Mouse (Mus musculus) midbrain, embryonic 16.5 days (tissue): ENCODE results near the gene Slc24a2. TPM values are rescaled to one million over a fixed set of nuclear protein-coding genes. Genes with fewer than 3 reads are reported as not detected.

Experiments used
- ATAC-seq: fragments of 200-750 bp; cut with Nextera tagmentation; 2 replicates; pipeline ENCODE4 v1.8.0; 2017; ENCODE audit warnings: moderate TSS enrichment
- H3K27ac ChIP-seq: fragments of 300-500 bp; sonication (generic); 2 replicates; pipeline ENCODE4 v1.5.1; 2014; ENCODE audit warnings: mild to moderate bottlenecking, low read length, mixed read lengths
- H3K27me3 ChIP-seq: fragments of 300-500 bp; sonication (generic); 2 replicates; pipeline ENCODE4 v1.6.1; 2014; ENCODE audit warnings: low read depth, low read length, mixed read lengths; ENCODE audit not compliant: control insufficient read depth, insufficient read depth
- H3K36me3 ChIP-seq: fragments of 300-500 bp; sonication (generic); 2 replicates; pipeline ENCODE4 v1.6.1; 2014; ENCODE audit warnings: mild to moderate bottlenecking, low read length, moderate library complexity, mixed read lengths; ENCODE audit not compliant: control insufficient read depth, insufficient read depth
- H3K4me1 ChIP-seq: fragments of 300-500 bp; sonication (generic); 2 replicates; pipeline ENCODE4 v1.6.1; 2014; ENCODE audit warnings: mild to moderate bottlenecking, low read length, mixed read lengths; ENCODE audit not compliant: control insufficient read depth, insufficient read depth
- H3K4me2 ChIP-seq: fragments of 300-500 bp; sonication (generic); 2 replicates; pipeline ENCODE4 v1.6.1; 2014; ENCODE audit warnings: mild to moderate bottlenecking, low read length, mixed read lengths
- H3K4me3 ChIP-seq: fragments of 300-500 bp; sonication (generic); 2 replicates; pipeline ENCODE4 v1.5.1; 2014; ENCODE audit warnings: low read depth, mild to moderate bottlenecking, low read length, moderate library complexity, mixed read lengths
- H3K9ac ChIP-seq: fragments of 300-500 bp; sonication (generic); 2 replicates; pipeline ENCODE4 v1.6.1; 2014; ENCODE audit warnings: low read depth, low read length, mixed read lengths
- H3K9me3 ChIP-seq: fragments of 300-500 bp; sonication (generic); replicated peaks from 2 replicates; pipeline ENCODE4 v1.6.1; 2014; ENCODE audit warnings: mild to moderate bottlenecking, low read length, mixed read lengths; ENCODE audit not compliant: control insufficient read depth, poor library complexity, severe bottlenecking
- WGBS: fragments of 180-500 bp; shearing (Covaris S2); extraction: QIAGEN DNeasy Blood & Tissue Kit; methylation state at CpG from one replicate; pipeline ENCODE4 v1.1.7; 2014; 5-methylcytosine and 5-hydroxymethylcytosine counted together
- polyA plus RNA-seq: library from polyadenylated mRNA; unstranded; fragments of >200 nt; fragmentation: Nextera tagmentation; extraction: Ambion mirVana; gene quantifications from 2 replicates; pipeline ENCODE4 v1.2.1, GENCODE M21; 2015

Gene Slc24a2
- polyA plus RNA-seq, 1 experiment from 2014 or later: 4.5 TPM

DNA sequence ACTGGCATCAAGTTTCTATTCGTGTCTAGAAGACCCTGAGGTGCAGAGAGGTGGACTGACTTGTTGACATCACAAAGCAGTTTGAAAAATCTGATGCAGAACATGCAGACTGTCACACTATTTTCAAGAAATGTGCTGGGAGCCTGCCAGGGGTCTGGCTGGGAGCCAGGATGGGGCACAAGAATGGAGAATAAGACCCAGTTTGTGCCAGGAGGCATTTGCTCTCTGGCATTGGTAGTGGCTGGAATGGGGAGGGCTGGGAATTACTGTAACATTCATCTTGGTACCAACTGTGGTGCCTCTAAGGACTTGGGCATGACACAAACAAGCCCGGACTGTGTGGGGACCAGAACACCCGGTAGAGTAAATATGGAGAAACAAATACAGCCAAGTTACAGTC, 89.4 kb downstream of the Slc24a2 start:
- no peaks in the 10 kb centered on the region for H3K9me3 ChIP-seq
- 63% methylated on average over 3 of the region's 3 CpGs for WGBS
- H3K4me2 ChIP-seq: no peak overlapping the region
- no peak for ATAC-seq
- H3K4me3 ChIP-seq: no peak overlapping the region
- 0 out of 2 replicates have a peak, but pooled peaks cover 3% of the 10 kb centered on the region for H3K4me1 ChIP-seq
- no peak overlapping the region for H3K27ac ChIP-seq
- H3K9ac ChIP-seq: no peak overlapping the region
- H3K36me3 ChIP-seq: no peaks in the 10 kb centered on the region
- H3K27me3 ChIP-seq: no peaks in the 10 kb centered on the region

DNA sequence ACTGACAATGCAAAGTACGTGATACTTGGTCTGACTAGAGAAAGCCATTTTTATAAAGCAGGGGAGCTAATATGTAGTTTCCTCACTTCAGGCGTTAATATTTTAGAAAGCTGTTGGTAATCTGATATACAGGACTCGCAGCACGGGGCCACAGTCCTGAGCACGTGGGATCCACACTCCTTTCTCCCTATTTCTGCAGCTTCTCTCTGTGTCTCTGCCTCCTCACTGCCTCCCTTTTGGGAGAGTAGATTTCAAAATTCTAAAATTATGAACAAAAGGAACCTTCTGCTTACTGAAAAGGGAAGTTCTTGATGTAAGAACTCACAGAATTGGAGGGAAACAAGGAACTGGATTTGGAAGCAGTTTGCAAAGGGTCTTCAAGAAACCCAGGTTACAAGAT, 97.8 kb downstream of the Slc24a2 start:
- H3K9ac ChIP-seq: no peak overlapping the region
- 85% methylated on average over 5 of the region's 5 CpGs for WGBS
- H3K4me1 ChIP-seq: no peaks in the 10 kb centered on the region
- H3K9me3 ChIP-seq: no peaks in the 10 kb centered on the region
- ATAC-seq: no peak
- no peak overlapping the region for H3K4me3 ChIP-seq
- H3K36me3 ChIP-seq: no peaks in the 10 kb centered on the region
- no peak overlapping the region for H3K4me2 ChIP-seq
- H3K27ac ChIP-seq: no peak overlapping the region
- H3K27me3 ChIP-seq: no peaks in the 10 kb centered on the region

DNA sequence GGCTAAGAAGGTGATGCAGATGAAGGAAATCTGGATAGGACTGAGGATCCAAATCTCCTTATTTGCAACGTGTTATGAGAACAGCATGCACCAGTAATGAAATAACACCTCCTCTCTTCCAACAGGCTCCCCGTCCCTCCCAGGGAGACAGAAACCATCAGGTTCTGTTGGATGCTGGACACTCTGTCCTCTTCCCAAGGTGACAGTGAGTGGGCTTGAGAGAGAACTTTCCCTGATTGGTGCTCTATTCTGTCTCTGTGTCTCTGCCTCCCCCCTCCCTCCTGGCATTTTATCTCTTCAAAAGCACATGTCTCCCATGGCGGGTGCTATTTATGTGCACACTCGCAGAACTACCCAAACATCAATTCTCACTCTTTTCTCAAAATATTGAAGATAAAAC, 103.5 kb downstream of the Slc24a2 start:
- Histone ChIP-seq H3K4me1 (no peaks in the 10 kb centered on the region), H3K4me2 (no peak overlapping the region), H3K9me3 (no peaks in the 10 kb centered on the region), H3K27ac (no peak overlapping the region), H3K36me3 (no peaks in the 10 kb centered on the region), H3K27me3 (no peaks in the 10 kb centered on the region), H3K4me3 (no peak overlapping the region), H3K9ac (no peak overlapping the region)
- WGBS: 65% methylated on average over 4 of the region's 4 CpGs
- ATAC-seq: no peak

DNA sequence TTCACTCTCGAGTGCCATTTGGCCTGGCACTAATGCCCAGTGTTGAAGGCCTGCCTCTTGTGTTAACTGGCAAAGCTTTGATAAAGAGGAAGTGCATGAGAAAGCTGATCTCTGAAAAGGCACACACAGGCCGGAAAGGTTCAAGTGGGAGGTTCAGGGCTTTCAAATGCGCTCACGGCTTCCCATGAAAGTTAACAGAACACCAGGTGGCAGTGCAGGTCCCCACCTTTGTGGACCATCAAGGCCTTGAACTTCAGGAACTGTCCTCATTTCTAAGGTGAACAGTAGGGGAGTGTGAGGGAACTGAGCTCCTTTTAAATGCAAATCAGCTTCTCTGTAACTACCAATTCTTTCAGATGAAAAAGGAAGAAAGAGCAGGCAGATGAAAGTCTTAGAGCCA, 110.5 kb downstream of the Slc24a2 start:
- H3K4me2 ChIP-seq: no peak overlapping the region
- H3K4me3 ChIP-seq: no peak overlapping the region
- no peaks in the 10 kb centered on the region for H3K36me3 ChIP-seq
- H3K27ac ChIP-seq: no peak overlapping the region
- 0 out of 2 replicates have a peak, but pooled peaks have one; percentile 56 for ATAC-seq
- no peak overlapping the region for H3K9ac ChIP-seq
- H3K9me3 ChIP-seq: no peaks in the 10 kb centered on the region
- WGBS: 41% methylated on average over 4 of the region's 4 CpGs
- H3K4me1 ChIP-seq: no peaks in the 10 kb centered on the region; the same call in 1 of the 2 replicates
- no peaks in the 10 kb centered on the region for H3K27me3 ChIP-seq

DNA sequence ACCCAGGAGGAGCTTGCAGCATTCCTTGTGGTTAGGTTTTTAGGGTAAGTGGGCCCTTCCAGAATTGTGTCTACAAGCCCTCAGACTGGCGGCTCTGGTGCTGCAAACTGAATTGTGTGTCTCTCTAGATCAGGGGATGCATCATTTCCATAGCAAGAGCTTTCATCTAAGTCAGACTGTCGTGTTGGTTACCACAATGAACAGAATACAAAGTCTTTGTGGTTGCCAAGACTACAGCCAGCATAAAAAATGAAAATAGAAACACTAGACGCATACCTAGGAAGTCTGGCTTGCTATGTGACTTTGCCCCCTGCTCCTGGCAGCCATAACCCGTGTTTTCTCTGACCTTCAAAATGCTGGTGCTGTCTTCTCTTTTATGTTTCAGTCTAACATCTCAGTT, 114.6 kb downstream of the Slc24a2 start:
- no peak overlapping the region for H3K9ac ChIP-seq
- no peaks in the 10 kb centered on the region; the same call in 1 of the 2 replicates for H3K4me1 ChIP-seq
- ATAC-seq: no peak
- H3K4me3 ChIP-seq: no peak overlapping the region
- H3K27me3 ChIP-seq: no peaks in the 10 kb centered on the region
- 0 out of 2 replicates have a peak overlapping the region, but pooled peaks have one; percentile 17 for H3K27ac ChIP-seq
- H3K36me3 ChIP-seq: no peaks in the 10 kb centered on the region
- no peaks in the 10 kb centered on the region for H3K9me3 ChIP-seq
- no peak overlapping the region for H3K4me2 ChIP-seq
- WGBS: 31% methylated on average over 4 of the region's 4 CpGs

DNA sequence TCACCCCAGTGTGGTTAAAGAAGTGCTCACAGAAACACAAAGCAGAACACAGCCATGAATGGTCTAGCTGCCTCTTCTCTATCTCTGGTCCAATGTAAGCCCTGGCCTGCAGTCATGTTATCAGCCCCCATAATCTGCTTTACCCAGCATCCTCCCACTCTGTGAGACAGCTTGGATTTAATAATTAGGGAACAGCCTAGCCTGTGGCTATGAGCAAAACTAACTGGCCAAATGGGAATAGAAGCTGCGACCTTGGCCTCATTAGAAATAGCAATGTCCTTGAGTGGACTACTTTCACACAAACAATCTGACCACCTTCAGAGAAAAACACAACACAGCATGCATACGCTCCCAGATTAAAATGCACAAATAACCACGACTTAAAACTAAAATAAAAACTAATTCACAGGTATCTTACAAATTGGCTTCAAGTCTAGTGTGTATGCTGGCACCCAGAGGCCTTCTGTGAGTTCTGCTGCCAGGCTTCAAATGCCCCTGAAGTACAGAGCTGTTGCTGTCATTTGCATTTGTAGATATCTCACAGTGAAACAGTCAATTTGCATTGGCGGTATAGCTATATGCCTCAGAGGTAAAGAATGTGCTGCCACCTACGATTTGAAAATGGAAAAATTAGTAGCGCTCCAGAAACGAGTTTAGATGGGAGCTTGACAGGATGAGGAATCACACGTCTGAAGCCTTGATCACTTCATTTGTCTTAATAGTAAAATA, 120.8 kb downstream of the Slc24a2 start:
- Histone ChIP-seq H3K4me3 (no peak overlapping the region), H3K9me3 (no peaks in the 10 kb centered on the region), H3K4me2 (no peak overlapping the region), H3K4me1 (no peaks in the 10 kb centered on the region), H3K9ac (no peak overlapping the region), H3K27ac (no peak overlapping the region), H3K27me3 (no peaks in the 10 kb centered on the region), H3K36me3 (no peaks in the 10 kb centered on the region)
- WGBS: 77% methylated on average over 8 of the region's 8 CpGs
- peak; percentile 64; the same call in 1 of the 2 replicates for ATAC-seq

GRCm38 (mm10) chr4:87100936-87101335, 129.3 kb downstream of the Slc24a2 start:
- Histone ChIP-seq H3K9ac (no peak overlapping the region), H3K27me3 (no peaks in the 10 kb centered on the region), H3K36me3 (no peaks in the 10 kb centered on the region), H3K9me3 (no peaks in the 10 kb centered on the region), H3K4me2 (no peak overlapping the region), H3K4me1 (no peaks in the 10 kb centered on the region), H3K4me3 (no peak overlapping the region), H3K27ac (no peak overlapping the region)
- 88% methylated on average over 5 of the region's 5 CpGs for WGBS
- no peak; the same call in 1 of the 2 replicates for ATAC-seq

DNA sequence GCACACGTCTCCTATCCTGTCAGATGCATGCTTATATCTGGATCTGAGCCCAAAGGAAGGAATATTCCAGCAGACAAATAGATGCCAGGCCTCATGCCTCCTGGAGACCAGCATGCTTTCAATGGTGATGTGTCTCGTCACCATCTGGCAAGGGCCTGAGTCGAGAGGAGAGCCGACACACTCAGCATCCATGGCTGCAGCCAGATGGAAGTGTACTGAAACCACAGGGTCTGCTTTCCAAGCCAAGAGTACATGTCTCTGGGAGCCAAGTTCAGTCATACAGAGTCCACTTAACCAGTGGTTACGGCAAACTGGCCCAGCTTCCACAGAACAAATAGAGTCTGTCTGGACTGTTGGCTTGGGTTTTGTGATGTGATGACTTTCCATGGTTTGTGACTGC, 134.1 kb downstream of the Slc24a2 start:
- Histone ChIP-seq H3K9me3 (no peaks in the 10 kb centered on the region), H3K36me3 (no peaks in the 10 kb centered on the region), H3K4me2 (no peak overlapping the region), H3K27ac (no peak overlapping the region), H3K27me3 (no peaks in the 10 kb centered on the region), H3K9ac (no peak overlapping the region), H3K4me1 (no peaks in the 10 kb centered on the region), H3K4me3 (no peak overlapping the region)
- WGBS: 77% methylated on average over 5 of the region's 5 CpGs
- ATAC-seq: no peak; the same call in 1 of the 2 replicates

DNA sequence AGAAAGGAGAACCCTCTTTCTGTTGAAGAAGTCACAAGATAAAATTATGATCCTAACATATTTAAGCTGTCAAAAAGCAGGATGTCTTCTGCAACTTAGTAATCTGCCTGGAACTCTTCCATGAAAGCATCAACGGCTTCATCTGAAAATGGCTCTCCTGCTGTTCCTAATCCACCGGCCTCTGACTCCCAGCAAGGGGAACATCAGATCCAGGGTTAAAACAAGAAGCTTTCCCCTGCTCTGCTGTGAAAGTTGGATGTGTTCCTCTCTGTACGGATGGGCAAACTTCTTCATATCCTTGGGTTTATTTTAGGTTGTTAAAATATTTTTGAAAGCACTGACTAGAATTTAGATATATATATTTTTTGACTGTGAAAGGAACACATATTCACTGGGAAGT, 136.7 kb downstream of the Slc24a2 start:
- H3K9me3 ChIP-seq: no peaks in the 10 kb centered on the region
- H3K36me3 ChIP-seq: no peaks in the 10 kb centered on the region
- no peak overlapping the region for H3K4me3 ChIP-seq
- no peak overlapping the region for H3K4me2 ChIP-seq
- H3K9ac ChIP-seq: no peak overlapping the region
- no peak overlapping the region for H3K27ac ChIP-seq
- no peak for ATAC-seq
- 84% methylated on average over 3 of the region's 3 CpGs for WGBS
- H3K27me3 ChIP-seq: no peaks in the 10 kb centered on the region
- H3K4me1 ChIP-seq: no peaks in the 10 kb centered on the region
